Mouse (Mus musculus) spleen, postnatal 14 days (tissue): ENCODE data around the gene Ppm1h.

Experiments used
- DNase-seq, 2 experiments: peaks; one replicate each; pipeline ENCODE4 v3.0.0; 2021 to 2022; ENCODE audit warnings: low spot score in 2 of 2

The Ppm1h gene

DNA sequence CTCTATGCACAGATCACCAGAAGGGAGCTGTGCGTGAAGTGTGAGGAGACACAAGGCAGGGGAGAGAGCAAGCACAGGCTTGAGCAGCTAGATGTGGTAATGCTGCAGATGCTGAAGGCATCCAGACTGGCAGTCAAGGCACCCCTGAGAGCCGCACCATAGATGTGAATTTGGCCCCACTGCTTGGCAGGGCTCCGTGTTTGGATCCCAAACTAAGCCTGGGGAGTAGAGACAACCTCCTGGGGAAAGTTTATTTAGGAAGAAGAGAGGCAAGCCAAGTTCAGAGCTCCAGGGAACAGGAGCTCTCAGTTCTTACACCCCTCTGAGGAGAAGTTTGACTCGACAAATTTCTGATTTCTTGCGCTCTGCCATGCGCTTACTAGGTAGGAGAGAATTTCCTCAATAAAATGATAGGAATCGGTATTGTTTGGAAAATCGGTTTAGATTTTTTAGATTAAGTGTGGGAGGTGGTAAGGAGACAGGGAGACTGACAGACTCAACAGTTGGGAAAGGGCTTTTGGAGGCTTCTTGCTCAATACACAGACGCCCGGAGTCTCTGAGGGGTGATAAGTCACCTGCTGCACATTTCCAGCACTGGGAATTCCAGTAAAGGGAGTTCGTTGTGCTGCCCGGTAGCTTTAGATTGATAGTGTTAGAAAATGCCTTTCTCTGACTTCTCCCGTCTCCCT is 89.8 kb downstream of the Ppm1h start:
- no peak for DNase-seq

DNA sequence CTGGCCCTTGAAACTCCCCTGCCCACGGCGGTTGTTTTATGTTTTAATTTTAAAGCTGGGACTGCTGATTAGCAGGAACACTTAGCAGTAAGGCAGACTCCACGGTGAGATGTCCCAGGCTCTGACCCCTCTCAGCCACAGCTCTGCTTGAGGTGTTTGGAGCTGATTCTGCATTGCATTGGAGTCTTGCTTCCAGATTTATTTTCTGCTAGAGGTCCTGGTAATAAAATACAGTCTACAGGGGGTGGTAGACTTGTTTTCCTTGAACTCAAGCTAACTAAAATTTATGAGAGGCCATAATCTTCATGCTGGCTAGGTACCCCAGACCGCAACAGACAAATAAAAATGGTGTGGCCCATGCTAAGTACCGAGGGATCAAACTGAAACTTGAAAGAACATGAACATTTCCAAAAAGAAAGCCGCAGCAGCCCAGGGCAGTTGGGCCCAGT is 90.4 kb downstream of the Ppm1h start:
- no peak for DNase-seq

DNA sequence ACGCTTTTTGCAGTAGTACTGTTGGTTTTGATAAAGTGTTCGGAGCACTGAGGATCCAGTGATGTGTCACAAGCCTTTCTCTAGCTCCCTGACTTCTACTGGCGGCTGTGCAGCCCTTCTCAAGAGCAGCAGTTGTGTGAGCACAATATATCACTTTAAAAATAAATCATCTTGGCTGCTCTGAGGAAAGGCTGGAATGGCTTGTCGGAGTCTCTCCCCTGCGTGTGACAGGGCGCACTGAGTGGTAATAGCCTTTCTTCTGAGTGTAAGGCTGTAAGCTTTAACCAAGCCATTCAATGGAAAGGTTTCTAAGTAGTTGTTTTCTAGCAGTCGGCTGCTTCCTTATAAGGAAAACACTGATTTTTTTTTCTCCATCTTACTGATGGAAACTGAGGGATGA is 91.8 kb downstream of the Ppm1h start:
- DNase-seq = no peak

DNA sequence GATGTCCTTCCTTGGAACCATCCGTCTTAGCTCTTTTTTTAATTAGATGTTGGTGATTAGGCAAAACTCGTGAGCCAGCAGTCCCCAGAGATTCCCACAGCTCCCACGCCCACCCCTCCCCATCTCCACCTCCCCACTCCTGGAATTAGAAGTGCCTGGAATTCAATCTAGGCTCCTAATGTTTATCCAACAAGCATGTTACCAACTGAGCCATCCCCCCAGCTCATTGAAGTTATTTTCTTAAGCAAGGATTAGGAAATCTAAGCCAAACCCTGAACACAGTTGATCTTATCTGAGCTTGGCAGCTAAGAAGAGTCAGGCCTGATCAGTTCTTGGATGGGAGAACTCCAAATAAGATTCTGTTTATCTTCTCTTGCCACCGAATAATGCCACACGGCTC is 92.4 kb downstream of the Ppm1h start:
- no peak for DNase-seq

DNA sequence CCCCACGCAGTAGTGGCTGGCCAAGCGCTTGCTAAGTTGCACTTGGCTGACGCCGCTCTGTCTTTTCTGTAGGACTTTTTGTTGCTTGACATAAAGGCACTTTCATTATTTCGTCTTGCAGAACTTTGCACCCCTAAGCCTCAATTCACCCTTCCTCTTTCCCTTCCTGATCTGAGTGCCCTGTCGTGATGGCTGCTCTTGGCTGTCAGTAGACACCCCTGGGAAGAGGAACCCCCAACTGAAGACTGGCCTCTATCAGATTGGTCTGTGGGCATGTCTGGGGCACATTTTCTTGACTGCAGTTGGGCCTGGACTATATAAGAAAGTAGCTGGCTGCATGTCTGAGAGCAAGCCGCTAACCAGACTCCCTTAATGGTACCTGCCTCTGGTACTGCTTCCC is 95.6 kb downstream of the Ppm1h start:
- no peak for DNase-seq

DNA sequence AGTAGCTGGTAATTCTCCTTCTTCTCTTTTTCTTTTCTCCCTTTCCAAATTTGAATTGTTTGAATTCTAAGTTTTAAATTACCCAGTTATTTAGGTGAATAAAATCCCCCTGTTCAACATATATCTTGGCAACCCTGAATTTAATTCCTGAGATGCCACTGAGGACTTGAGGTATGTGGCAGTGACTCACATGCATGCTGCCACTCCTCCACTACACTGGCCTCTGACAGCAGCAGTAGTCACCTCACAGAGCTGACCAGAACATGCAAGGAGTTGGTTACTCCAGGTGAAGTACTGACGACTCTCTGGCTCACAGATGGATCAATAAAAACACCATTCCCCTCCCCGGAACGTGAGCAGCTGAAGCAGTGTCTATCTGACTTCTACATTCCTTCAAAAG is 98.9 kb downstream of the Ppm1h start:
- no peak for DNase-seq

DNA sequence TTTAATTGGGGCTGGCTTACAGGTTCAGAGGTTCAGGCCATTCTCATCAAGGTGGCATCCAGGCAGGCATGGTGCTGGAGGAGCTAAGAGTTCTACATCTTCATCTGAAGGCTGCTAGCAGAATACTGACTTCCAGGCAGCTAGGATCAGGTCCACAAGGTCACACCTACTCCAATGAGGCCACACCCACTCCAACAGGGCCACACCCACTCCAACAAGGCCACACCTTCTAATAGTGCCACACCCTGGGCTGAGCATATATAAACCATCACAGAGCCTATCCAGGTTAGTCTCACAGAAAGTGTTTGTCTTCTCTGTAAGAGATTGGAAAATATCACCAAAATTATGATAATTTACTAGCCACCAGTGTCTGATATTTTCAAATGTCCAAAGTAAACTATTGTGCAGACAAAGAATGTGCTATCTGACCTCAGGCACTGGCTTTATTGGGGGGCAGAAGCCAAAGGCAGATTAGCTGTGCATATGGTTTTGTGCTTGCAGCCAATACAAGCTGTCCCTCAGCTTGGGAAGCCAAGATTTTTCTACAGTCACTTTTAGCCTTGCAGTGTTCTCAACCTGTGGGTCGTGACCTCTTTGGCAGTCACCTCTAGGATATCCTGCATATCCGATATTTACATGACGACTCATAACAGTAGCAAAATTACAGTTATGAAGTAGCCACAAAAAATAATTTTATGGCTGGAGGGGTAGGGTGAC is 99.5 kb downstream of the Ppm1h start:
- DNase-seq = no peak

DNA sequence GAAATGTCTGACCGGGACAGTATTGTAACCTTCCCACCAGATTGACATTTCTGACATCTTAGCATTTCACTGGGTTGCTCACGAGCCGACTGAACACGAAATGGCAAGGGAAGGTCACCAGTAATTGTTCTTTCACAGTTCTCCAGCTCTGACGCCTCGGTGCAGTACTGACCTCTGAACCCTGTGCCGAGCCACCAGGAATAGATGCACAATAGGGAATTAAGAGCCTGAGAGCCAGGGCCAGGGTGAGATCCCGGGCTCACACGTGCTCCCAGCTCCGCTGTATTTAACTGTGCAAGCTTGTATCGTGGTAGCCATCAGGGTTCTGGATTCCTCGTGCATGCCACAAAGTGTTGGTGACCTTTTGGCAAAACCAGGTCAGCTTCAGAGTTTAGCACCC is 100.8 kb downstream of the Ppm1h start:
- no peak for DNase-seq

DNA sequence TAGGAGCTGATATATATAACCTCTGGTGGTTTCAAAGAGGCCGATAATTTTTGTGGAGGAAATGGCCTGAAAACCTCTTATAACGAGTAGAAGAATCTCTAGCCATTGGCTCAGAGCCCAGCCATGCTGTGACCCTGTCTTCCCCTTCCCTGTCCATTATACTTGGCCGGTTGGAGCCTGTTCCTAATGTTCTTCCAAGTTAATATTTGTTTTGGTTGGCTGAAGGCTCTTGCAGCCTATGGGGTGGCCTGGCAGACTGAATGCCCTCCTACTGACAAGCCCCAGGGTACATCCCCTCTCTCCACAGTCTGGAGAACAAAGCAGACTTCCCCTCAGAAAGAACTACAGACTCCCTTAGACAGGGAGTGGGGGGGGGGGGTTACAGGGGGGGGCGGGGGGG is 104.2 kb downstream of the Ppm1h start:
- DNase-seq = no peak

DNA sequence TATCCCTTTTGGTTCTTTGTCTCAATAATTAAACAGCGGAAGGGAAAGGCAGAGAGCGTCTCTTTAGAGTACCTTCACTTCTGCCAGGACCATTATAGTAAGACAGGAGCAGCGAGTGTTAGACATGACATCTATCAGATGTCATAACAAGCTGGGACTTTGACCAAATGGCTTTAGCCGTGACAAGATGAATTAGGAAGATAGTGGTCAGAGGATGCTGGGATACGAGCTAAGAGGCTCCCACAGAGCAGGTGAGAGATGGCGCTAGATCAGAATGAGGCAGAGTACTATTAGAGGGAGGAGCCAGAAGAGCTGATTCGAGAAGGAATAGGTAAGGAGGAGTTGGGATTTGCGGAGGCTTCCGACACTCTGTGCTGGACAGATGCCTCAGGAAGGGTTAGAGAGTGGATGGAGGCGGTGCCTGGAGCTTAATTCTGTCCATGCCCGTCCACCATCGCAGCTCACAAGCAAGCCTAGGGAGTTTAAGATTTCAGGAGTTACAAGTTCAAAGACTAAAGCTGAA is 111.1 kb downstream of the Ppm1h start:
- no peak for DNase-seq

DNA sequence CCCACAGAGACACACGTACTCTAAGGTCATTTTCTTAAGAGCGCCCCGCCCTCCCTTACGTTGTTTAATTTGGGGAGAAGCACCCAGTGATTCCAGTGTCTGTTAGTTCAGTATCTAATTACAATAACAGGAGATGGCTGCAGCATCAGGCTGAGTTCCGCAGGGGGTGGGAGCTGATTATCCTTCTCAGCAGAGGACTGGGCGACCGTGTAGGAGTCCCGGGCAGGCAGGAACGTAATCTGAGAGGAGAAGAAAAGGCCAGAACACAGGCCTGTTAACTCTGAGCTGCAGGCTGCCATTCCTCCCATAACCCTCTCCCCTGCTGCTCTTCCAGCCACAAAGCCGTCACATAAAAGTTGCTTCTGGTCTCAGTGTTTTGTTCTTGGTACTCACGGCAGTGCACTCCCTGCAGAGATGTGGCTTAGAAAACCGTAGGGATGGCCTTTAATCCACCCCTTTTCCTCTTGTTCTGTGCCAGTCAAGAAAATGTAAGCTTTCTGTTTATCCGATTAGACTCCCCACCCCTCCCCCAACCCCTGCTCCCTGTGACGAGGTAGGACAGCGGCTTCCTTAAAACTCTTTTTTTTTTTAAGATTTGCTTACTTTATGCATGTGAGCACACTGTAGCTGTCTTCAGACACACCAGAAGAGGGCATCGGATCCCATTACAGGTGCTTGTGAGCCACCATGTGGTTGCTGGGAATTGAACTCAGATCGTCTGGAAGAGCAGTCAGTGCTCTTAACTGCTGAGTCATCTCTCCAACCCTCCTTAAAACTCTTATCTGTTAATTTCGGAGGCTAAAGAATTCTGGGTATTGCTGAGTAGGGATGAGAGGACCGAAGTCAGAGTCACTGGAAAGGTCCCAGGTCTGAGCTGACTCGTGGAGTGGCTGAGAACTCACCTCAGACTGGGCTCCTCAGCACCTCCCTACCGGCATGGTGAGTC is 113.7 kb downstream of the Ppm1h start:
- no peak for DNase-seq

DNA sequence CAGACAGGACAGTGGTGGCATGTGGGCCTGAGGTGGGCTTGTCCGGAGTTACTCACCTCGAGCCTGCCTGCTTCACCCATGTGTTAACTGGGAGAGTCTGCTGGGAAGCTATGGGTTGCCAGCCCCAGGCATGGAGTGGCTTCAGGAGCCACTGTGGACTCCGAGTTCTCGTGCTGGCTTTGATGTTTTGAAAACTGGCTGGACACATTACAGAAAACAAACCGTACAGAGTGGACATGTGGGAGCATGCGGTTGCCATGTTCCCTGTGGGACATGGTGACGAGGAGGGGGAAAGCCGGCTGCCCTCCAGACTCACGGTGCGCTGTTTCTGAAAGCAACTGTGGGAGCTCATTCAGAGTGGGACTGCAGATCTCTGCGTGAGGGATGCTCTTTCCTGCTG is 114.6 kb downstream of the Ppm1h start:
- no peak for DNase-seq

DNA sequence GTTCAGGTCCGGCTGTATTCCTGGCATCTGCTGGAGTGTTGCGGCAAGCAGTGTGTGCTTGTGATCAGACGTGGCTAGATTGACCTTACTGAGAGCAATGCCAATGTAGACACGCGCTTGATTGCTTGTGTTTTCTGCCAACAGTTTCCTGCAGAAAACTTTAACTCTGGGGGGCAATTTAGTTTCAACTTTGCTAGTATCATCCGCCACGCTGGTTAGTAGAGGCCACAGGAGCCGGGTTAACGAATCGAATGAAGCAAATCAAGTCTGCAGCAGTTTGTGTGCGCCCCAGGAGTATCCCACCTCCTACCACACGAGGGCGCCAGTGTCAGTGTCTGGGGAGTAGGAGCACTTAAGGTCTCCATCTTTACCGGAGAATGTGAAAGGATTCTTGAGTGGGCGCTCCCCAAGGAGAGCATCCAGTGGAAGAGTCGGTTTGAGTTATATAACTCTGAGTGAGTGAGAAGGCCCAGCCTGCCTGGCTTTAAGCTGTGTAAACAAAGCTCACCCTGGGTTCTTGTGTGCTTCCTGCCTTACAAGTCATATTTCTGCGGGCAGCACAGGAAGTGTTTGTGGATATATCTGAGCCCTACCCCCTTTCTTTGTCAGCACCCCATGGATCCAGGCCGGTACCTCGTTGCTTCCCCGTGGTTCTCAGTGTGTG is 115.8 kb downstream of the Ppm1h start:
- peak; percentile 61 to 74 for DNase-seq

DNA sequence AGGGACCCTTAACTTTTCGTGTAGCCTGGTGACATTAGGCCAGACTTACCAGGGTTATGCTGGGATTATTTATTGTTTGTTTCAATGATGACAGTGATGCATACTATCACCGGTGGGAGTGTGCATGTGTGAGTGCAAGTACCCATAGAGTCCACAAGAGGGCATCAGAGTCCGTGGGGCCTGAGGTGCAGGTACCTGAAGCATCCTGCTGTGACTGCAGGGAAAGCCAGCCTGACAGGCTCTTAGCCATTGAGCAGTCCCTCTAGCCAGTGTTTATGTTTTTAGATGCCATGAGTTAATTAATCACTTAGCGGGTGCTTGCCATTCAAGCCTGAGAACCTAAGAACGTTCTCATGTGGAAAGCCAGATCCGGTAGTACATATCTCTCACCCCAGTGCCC is 119.4 kb downstream of the Ppm1h start:
- no peak for DNase-seq

DNA sequence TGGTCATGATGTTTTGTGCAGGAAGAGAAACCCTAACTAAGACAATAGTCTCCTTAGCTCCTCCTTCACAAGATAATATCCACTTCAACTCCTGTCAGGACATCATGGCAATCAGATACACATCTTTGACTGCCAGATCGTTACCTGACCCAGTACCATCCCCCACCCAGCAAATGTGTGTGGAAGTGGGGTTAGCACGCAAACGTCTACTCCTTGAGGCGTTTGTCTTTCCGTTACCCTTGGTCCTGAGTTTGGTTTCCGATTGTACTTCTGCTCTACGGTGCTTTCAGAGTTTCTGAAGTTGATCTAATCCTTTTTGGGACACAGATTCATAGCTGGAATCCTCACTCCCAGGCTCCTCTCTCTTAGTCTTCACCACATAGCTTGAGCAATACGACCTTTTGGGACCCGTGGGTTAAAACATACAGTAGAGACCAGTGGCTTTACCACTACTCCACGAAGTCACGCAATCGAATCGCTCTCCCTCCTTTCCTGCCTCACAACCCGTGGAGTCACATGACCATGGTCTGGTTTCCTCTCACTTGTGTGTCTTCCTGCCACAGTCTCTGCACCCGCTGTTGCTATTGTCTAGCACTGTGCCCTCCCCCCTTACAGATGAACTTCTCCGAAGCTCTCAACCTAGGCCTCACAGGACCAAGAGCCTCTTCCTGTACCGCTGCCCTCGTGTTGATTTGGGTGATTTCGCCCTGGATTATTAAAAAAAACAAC is 121.6 kb downstream of the Ppm1h start:
- DNase-seq = peak in 1 of 2 experiments; percentile 20

DNA sequence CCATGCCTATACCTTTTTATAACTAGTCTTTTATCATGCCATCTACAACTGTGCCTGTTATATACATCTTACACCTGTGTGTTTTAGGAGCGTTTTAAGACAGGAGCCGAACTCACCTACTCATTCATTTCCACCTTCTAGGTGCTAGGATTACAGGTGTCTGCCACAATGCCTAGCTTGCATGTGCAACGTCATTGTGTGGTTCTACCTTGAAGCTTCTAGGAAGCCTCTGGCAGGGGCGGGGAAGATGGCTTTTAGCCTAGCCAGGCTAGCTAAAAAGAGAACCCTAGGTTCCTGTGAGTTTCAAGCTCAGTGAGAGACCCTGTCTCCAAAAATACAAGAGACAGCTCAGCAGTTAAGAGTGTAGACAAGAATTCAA is 122.2 kb downstream of the Ppm1h start:
- DNase-seq = no peak

DNA sequence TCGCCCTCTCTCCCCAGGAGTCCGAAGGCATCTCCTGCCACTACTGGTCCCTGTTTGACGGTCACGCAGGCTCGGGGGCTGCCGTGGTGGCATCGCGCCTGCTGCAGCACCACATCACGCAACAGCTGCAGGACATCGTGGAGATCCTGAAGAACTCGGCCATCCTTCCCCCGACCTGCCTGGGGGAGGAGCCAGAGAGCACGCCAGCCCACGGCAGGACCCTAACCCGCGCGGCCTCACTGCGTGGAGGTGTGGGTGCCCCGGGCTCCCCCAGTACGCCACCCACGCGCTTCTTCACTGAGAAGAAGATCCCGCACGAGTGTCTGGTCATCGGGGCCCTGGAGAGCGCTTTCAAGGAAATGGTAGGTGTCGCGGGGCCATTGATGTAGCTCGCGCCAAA is 123.7 kb downstream of the Ppm1h start:
- DNase-seq = no peak

DNA sequence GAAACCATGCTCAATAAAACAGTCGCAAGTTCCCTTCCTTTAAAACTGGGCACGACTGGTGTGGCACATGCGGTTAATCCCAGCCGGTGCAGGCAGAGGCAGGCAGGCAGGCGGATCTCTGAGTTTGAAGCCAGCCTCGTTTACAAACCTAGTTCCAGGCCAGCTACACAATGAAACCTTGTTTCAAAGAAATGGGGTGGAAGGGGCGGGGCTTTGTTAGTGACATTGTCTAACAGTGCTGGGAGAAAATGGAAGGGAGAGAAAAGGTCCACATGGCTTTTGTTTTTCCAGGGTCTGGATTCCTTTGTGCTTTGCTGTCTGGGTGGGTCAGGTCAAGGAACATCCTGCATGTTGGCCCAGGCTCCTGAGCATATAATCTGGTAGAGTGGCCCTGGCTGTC is 124.3 kb downstream of the Ppm1h start:
- DNase-seq = no peak

DNA sequence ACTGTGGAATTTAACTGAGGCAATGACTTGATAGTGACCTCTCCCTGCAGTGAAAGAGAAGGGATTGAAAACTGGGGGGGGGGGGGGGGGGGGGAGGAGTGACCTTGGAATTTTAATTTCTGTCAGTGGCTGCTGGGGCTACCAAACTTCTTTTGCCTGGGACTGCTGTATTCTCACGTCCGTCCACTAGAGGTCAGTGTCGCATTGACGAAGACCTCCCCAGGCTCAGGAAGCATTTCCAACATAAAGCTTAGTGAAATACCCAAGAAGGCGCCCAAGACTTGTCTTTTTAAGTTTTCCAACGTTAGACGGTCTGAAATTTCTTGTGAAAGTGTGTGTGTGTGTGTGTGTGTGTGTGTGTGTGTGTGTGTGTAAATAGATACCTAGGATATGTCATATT is 125.3 kb downstream of the Ppm1h start:
- peak; percentile 47 to 68 for DNase-seq

DNA sequence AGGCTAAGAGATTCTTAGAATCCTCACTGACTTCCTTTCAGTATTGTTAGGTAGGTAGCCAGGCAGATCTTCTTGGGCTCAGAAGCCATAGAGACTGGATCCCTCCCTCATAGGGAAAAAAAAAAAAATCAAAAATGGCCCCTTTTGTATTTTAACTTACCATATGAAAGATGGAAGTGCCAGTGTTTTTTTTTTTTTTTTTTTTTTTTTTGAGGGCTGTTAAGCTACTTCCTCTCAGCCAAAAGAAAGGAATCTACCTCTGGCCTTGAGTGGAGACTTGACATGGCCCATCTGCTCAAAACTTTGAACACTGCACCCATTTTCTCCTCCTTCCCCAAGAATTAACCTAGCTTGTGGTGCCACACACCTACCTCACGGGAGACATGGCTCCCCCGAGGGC is 127.3 kb downstream of the Ppm1h start:
- DNase-seq = no peak
